Mouse (Mus musculus) thymus, postnatal 14 days (tissue): ENCODE data around the gene Cfap126.
"Not testable (repeated sequence)": the region's sequence is repeated elsewhere in the genome, so short reads cannot be mapped to it uniquely, and the experiment has no call there.

Experiments used
- DNase-seq: peaks from one replicate; pipeline ENCODE4 v3.0.0; 2021

Cfap126 gene

DNA sequence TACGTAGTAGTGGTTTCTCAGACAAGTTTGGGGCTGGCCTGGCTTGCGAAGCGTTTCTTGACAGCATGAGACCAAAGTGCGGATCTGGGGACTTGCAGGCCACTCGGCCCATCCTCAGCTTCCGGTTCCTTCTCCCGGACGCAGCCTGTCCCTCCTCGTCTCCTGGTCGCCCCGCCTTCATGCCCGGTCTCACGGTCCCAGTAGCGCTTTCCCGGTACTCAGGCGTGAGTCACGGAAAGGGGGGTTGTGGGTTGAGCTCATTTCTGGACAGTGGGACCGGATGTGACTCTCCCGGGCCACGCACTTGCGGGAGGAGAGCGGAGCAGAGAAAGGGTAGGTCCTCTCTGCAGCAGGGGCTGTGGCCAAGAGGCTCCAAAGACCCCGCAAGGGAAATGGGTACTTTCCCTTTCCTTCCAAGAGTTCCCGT, at the start of gene Cfap126:
Cfap126 (plus strand) TSS at position 46 of the 427 bp plus-strand sequence.
- peak; percentile 38 for DNase-seq

DNA sequence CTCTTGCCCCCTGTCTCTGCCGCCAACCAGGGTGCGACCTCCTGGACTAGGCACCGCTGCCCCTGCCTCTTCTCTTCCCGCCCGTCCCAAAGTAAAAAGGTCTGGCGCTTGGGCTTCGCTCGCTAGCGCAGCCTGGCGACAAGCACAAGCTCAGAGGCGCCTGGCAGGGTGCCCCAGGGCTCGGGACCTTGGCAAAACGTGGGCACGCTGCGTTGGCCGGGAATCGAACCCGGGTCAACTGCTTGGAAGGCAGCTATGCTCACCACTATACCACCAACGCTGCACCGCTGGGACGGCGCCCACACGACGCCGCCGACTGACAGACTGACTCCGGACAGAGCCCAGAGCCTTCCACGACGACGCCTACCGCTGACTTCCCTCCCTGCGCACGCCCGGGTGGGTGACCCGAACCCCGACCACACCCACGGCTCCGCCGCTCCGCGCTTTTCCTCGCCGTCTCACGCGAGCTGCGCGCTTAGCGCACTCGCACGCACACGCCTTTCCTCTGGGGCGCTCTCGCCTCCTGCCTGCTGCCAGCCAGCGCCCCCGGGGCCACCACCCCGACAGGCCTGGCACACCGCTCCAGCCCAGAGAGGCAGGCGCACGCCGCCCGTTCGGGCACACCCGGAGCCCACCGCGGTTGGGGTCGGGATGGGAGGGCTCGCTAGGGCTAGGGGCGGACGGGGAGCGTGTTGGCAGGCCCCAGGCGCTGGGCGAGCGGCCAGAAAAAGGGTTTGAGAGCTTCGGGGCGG, 49.1 kb upstream of the Cfap126 start, which contains the start of gene Fcgr3:
Fcgr3 (minus strand) TSS at position 445 of the 752 bp plus-strand sequence.
- peak; percentile 73 for DNase-seq

DNA sequence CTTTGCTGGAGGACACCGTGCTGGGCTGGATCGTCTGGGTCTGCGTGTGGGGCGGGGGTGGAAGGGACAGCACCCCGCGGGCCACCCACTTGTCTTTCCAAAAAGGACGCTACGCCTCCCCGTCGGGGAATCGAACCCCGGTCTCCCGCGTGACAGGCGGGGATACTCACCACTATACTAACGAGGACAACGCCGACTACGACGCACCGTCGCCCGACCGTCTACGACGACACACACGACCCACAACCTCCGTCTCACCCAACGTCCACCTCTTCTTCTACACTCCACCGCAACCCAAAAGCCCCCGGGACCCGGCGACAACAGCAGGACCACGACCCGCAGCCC, 48.5 kb upstream of the Cfap126 start:
- DNase-seq = peak; percentile 63

DNA sequence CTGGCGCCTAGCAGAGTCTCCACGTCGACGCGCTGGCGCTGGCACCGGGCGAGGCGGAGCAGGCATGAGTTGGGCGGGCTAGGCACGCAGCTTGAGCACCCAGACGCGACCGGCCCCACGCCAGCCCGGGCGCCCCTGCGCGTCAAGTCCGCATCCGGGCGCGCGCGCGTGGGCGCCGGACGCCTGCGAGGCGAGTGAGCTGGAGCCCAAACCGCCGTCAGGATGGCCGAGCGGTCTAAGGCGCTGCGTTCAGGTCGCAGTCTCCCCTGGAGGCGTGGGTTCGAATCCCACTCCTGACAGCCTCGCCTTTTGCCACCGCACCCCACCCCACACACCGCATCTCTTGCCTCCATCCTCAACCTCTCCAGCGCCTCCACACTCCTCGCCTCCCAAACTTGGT, 48.0 kb upstream of the Cfap126 start:
- peak; percentile 43 for DNase-seq

DNA sequence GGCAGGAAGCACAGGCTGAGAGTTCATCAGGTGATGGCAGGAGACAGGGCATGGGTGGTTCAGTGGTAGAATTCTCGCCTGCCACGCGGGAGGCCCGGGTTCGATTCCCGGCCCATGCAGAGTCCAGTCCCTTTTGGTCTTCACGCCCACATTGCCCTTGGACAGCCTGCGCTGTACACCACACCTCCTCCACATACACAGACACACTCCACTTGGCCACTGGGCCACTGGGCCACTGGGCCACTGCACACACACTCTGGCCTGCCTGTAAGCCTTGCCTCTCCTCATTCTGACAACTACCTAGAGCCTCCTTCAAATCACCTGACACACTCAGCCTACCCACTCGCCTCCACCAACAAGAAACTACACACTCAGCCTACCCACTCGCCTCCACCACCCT, 47.1 kb upstream of the Cfap126 start:
- DNase-seq = peak; percentile 2

DNA sequence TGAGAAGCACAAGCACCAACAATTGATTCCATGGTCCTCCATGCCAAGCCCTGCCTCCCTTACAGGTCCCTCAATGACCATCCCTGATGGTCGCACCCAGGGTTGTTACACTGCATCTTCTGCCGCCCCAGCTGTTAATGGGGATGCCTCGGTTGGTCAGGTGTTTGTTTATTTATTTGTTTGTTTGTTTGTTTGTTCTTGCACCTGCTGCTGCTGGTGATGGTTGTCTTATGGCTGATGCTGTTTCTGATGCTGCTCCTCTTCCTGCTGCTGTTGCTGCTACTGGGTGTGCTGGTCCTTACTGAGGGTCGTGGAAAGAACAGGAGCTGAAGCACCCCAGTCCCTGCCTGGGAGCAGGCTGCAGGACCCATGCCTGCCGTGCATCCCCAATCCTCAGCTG, 45.8 kb upstream of the Cfap126 start:
- not testable (repeated sequence) for DNase-seq

DNA sequence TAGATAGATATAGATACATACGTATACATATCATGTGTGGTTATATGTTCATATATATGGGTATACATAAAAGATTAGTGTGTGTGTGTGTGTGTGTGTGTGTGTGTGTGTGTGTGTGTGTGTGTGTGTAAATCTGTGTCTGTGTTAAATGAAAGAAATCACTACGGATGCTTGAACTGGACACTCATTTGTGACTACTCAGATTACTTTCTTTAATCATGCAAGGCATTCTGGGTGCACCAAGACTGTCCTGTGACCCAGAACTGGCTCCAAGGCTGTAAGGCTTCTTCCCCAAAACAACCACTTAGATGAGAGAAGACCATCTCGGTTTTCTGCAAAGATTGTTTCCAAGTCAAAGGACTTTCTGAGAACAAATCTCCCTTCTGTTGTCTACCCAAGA, 44.2 kb upstream of the Cfap126 start:
- DNase-seq = peak; percentile 9

DNA sequence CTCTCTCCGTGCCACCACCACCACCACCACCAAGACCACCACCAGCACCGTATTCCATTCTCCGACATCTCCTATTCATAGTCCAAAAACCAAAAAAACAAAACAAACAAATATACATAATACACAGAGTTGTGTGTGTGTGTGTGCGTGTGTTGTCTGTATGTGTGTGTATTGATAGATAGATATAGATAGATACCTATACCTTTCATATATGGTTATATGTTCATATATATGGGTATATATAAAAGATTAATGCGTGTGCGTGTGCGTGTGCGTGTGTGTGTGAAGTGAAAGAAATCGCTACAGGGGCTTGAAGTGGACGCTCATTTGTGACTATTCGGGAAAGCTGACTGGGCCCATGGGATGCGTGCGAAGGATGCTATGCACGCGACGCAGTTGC, 42.8 kb upstream of the Cfap126 start:
- DNase-seq = not testable (repeated sequence)

DNA sequence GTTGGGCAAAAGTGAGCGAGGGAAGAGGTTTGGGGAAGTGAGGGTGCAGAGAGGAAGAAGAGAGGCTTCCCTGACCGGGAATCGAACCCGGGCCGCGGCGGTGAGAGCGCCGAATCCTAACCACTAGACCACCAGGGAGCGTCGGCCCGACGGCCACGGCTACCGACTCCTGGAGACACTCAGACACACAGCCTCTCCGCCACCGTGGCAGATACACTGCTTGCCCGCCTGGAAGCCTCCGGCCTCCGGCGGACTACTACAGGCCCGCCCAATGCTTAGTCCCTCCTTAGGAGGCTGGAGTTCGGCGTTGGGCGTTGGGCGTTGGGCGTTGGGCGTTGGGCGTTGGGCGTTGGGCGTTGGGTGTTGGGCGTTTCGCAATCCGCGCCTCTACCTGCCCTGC, 42.0 kb upstream of the Cfap126 start:
- not testable (repeated sequence) for DNase-seq

DNA sequence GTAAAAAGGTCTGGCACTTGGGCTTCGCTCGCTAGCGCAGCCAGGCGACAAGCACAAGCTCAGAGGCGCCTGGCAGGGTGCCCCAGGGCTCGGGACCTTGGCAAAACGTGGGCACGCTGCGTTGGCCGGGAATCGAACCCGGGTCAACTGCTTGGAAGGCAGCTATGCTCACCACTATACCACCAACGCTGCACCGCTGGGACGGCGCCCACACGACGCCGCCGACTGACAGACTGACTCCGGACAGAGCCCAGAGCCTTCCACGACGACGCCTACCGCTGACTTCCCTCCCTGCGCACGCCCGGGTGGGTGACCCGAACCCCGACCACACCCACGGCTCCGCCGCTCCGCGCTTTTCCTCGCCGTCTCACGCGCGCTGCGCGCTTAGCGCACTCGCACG, 41.5 kb upstream of the Cfap126 start:
- not testable (repeated sequence) for DNase-seq

DNA sequence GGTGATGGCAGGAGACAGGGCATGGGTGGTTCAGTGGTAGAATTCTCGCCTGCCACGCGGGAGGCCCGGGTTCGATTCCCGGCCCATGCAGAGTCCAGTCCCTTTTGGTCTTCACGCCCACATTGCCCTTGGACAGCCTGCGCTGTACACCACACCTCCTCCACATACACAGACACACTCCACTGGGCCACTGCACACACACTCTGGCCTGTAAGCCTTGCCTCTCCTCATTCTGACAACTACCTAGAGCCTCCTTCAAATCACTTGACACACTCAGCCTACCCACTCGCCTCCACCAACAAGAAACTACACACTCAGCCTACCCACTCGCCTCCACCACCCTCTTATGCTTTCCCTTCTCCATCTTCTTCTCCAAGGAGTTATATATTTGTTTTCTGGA, 39.4 kb upstream of the Cfap126 start:
- not testable (repeated sequence) for DNase-seq

DNA sequence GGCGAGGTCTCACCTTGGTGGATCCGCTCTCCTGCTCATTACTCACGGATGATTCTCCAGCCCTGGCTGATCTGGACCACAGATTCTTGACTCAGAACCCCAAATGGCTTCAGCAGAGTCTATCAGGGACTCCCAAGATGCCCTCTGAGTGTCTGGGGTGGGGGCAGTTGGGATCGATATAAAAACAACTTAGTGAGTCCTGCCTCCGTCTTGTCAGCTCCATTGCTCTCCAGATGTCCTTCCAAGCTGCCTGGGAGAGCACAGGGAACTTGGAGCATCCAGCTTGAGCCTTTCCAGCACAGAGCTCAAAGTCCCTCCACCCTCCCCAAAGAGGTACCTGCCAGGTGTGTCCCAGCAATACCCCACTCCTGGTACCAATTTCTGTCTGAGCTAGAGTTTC, 37.5 kb upstream of the Cfap126 start:
- not testable (repeated sequence) for DNase-seq

DNA sequence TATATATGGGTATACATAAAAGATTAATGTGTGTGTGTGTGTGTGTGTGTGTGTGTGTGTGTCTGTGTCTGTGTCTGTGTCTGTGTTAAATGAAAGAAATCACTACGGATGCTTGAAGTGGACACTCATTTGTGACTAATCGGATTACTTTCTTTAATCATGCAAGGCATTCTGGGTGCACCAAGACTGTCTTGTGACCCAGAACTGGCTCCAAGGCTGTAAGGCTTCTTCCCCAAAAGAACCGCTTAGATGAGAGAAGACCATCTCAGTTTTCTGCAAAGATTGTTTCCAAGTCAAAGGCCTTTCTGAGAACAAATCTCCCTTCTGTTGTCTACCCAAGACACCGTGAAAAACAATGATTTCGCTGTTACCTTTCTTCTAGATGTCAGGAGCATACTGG, 36.5 kb upstream of the Cfap126 start:
- DNase-seq = not testable (repeated sequence)

DNA sequence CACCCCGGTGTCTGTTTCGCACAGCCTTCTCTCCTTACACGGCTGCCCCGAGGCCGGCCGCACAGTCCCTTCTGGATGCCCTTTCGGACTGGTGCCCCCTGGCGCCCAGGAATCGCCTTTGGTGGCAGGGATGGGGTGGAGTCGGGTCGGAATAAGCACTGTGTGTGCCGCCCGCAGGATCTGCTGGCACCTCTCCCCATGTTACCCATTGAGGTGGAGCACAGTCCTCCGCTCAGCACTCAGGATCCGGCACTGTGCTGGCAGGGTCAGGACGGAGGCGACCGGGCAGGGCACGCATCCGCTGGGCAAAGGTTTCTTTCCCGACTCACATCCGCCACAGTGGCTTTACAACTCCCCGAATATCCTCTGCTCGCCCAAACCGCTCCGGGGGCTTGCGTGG, 35.8 kb upstream of the Cfap126 start:
- DNase-seq = not testable (repeated sequence)

DNA sequence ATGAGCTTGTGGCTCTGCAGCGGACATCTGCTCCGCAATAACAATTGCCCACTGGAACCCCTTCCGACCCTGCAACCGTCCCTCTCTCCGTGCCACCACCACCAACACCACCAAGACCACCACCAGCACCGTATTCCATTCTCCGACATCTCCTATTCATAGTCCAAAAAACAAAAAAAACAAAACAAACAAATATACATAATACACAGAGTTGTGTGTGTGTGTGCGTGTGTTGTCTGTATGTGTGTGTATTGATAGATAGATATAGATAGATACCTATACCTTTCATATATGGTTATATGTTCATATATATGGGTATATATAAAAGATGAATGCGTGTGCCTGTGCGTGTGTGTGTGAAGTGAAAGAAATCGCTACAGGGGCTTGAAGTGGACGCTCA, 35.3 kb upstream of the Cfap126 start:
- not testable (repeated sequence) for DNase-seq

DNA sequence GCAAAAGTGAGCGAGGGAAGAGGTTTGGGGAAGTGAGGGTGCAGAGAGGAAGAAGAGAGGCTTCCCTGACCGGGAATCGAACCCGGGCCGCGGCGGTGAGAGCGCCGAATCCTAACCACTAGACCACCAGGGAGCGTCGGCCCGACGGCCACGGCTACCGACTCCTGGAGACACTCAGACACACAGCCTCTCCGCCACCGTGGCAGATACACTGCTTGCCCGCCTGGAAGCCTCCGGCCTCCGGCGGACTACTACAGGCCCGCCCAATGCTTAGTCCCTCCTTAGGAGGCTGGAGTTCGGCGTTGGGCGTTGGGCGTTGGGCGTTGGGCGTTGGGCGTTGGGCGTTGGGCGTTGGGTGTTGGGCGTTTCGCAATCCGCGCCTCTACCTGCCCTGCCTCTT, 34.4 kb upstream of the Cfap126 start:
- DNase-seq = not testable (repeated sequence)

DNA sequence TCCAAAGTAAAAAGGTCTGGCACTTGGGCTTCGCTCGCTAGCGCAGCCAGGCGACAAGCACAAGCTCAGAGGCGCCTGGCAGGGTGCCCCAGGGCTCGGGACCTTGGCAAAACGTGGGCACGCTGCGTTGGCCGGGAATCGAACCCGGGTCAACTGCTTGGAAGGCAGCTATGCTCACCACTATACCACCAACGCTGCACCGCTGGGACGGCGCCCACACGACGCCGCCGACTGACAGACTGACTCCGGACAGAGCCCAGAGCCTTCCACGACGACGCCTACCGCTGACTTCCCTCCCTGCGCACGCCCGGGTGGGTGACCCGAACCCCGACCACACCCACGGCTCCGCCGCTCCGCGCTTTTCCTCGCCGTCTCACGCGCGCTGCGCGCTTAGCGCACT, 33.9 kb upstream of the Cfap126 start:
- DNase-seq = not testable (repeated sequence)

DNA sequence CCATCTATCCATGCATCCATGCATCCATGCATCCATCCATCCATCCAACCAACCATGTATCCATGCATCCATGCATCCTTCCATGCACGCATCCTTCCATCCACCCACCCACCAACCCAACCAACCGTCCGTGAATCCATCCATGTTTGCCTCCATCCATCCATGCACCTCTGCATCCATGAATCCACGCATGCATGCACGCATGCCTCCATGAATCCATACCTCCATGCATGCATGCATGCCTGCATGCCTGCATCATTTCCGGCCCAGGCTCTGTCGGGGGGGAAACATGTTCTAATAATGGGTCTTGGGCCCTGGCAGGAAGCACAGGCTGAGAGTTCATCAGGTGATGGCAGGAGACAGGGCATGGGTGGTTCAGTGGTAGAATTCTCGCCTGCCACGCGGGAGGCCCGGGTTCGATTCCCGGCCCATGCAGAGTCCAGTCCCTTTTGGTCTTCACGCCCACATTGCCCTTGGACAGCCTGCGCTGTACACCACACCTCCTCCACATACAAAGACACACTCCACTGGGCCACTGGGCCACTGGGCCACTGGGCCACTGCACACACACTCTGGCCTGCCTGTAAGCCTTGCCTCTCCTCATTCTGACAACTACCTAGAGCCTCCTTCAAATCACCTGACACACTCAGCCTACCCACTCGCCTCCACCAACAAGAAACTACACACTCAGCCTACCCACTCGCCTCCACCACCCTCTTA, 32.0 kb upstream of the Cfap126 start:
- DNase-seq = not testable (repeated sequence)

DNA sequence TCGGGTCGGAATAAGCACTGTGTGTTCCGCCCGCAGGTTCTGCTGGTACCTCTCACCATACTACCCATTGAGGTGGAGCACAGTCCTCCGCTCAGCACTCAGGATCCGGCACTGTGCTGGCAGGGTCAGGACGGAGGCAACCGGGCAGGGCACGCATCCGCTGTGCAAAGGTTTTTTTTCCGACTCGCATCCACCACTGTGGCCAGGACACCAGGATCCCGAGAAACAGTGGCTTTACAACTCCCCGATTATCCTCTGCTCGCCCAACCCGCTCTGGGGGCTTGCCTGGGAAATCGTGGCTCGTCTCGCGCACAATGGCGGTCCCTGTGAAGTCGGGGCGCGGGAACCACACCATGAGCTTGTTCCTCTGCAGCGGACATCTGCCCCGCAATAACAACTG, 28.0 kb upstream of the Cfap126 start:
- DNase-seq = no peak

DNA sequence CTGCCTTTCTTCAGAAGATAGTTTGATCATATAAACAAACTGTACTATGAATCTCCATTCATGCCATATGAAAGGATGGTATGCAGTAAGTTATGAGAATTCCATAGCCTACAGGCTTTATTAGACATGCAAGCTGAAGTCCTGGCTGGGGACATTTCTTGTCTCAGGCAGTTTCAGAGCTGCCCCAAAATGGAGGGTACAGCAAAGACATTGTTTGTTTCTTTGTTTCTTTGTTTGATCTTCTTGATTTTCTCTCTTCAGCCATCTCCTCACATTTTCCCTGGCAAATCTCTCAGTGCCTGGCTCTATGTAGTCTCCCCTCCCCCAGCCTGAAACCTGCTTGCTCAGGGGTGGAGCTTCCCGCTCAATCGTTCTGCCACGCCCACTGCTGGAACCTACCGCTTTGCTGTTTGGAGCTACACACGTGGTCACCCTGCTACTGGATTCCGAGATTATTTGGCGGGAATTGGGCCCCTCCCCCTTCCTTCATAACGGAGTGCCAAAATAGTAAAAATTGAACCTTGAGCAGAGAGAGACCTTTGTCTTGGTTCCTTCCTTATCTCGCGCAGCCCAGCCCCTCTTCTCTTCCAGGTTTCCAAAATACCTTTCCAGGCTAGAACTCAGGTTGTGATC, 25.4 kb upstream of the Cfap126 start:
- not testable (repeated sequence) for DNase-seq

DNA sequence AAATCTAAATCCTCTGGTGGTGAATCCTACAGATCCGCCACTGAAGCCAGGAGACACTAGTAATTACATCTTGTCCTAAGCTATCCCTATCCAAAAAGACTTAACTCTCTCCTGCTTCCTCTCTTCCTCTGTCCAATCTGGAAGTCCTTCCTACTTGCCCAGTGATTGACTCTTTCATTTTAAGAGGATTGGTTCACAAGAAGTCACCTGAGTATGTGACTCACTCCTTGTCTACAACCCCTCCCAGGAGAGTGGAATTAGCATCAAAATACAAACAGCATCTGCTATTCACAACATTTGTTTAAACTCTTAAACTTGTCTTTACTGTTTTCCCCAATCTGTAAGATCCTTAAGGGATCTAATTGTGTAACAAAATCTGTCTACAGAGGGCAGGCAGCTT, 23.8 kb upstream of the Cfap126 start:
- DNase-seq = no peak

DNA sequence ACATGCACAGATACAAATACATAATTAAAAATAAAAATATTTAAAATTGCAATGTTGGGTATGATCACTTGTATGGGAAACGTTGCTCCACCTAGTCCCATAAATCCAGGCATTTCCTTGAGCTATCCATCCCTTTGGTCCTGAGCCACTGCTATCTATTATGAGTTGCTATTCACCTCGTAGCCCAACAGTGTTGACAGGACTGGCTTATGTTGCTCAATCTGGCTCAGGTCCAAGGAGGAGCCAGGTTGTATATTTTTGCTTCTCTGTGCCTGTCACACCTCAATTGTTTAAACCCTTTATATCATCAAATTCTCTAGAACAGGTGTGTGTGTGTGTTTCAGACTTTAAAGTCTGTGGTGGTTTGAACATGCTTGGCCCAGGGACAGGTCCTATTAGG, 23.0 kb upstream of the Cfap126 start:
- DNase-seq = no peak

DNA sequence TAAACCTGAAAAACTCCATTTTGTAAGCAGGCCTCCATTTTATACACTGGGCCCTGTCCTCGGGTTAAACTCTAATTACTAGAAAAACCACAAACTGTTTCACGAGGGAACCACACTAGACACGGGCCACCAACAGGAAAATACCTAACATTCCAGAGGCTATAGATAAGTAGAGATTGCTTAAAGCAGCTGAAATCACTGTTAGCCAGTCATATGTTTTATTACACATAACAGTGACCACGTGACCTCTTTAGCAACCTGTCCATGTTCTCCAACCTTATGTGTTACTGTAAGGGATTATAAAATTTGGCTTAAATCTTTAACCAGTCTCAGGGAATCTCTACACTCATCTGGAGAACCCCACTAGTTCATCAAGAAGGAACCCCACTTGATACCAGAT, 19.3 kb upstream of the Cfap126 start:
- no peak for DNase-seq
